Mouse (Mus musculus) liver, embryonic 12.5 days (tissue): ENCODE measurements around the gene Tubgcp4. TPM values are rescaled to one million over a fixed set of nuclear protein-coding genes. Genes with fewer than 3 reads are reported as not detected.
"Not testable (repeated sequence)": the region's sequence is repeated elsewhere in the genome, so short reads cannot be mapped to it uniquely, and the experiment has no call there.

Experiments
- ATAC-seq: fragments of 200-750 bp; cut with Nextera tagmentation; 2 replicates; pipeline ENCODE4 v1.8.0; 2017; ENCODE audit warnings: moderate number of reproducible peaks, mild to moderate bottlenecking, moderate library complexity
- H3K27ac ChIP-seq: fragments of 300-500 bp; sonication (generic); 2 replicates; pipeline ENCODE4 v1.5.1; 2016; ENCODE audit warnings: mild to moderate bottlenecking
- H3K27me3 ChIP-seq: fragments of 300-500 bp; sonication (generic); replicated peaks from 2 replicates; pipeline ENCODE4 v1.6.1; 2016; ENCODE audit warnings: mild to moderate bottlenecking, moderate library complexity
- H3K36me3 ChIP-seq: fragments of 300-500 bp; sonication (generic); 2 replicates; pipeline ENCODE4 v1.6.1; 2016; ENCODE audit warnings: mild to moderate bottlenecking, moderate library complexity
- H3K4me1 ChIP-seq: fragments of 300-500 bp; sonication (generic); 2 replicates; pipeline ENCODE4 v1.6.1; 2016
- H3K4me2 ChIP-seq: fragments of 300-500 bp; sonication (generic); 2 replicates; pipeline ENCODE4 v1.6.1; 2016; ENCODE audit warnings: mild to moderate bottlenecking, moderate library complexity
- H3K4me3 ChIP-seq: fragments of 300-500 bp; sonication (generic); 2 replicates; pipeline ENCODE4 v1.5.1; 2016; ENCODE audit warnings: mild to moderate bottlenecking, moderate library complexity
- H3K9ac ChIP-seq: fragments of 300-500 bp; sonication (generic); 2 replicates; pipeline ENCODE4 v1.6.1; 2016; ENCODE audit warnings: mild to moderate bottlenecking, moderate library complexity
- H3K9me3 ChIP-seq: fragments of 300-500 bp; sonication (generic); replicated peaks from 2 replicates; pipeline ENCODE4 v1.6.1; 2016; ENCODE audit warnings: mild to moderate bottlenecking, moderate library complexity
- WGBS: fragments of 180-500 bp; shearing (Covaris S2); methylation state at CpG from one replicate; pipeline ENCODE4 v1.1.7; 2016; ENCODE audit not compliant: insufficient replicate concordance; 5-methylcytosine and 5-hydroxymethylcytosine counted together
- polyA plus RNA-seq: library from polyadenylated mRNA; unstranded; fragments of >200 nt; fragmentation: Nextera tagmentation; extraction: Ambion mirVana; gene quantifications from 2 replicates; pipeline ENCODE4 v1.2.1, GENCODE M21; 2016

Tubgcp4 gene
- 37.2 and 37.8 TPM in 2 replicates for polyA plus RNA-seq

GRCm38 (mm10) chr2:121170481-121170971 is at the start of gene Tubgcp4:
Tubgcp4 (plus strand) TSS chr2:121170654.
- H3K9ac ChIP-seq, result peak within 1 kb of the TSS; percentile 87
- H3K27ac ChIP-seq, result peak within 1 kb of the TSS; percentile 92
- H3K4me3 ChIP-seq, result peak within 1 kb of the TSS; percentile 87
- peak; percentile 42 for ATAC-seq
- peaks cover 43% of the 10 kb centered on the region for H3K36me3 ChIP-seq
- no peaks in the 10 kb centered on the region for H3K9me3 ChIP-seq
- H3K4me2 ChIP-seq, result peak within 1 kb of the TSS; percentile 77
- peaks cover 38% of the 10 kb centered on the region for H3K4me1 ChIP-seq
- no peaks in the 10 kb centered on the region for H3K27me3 ChIP-seq
- WGBS, result 0% methylated on average over 38 of the region's 38 CpGs

- not testable (repeated sequence) for H3K4me1 ChIP-seq, H3K4me3 ChIP-seq, H3K4me2 ChIP-seq, H3K27ac ChIP-seq, ATAC-seq, H3K9ac ChIP-seq, H3K9me3 ChIP-seq, H3K27me3 ChIP-seq, H3K36me3 ChIP-seq
- 76% methylated on average over 5 of the region's 5 CpGs for WGBS
These were observed 44.2 kb upstream of the Tubgcp4 start for GRCm38 (mm10) chr2:121126302-121126701.

- H3K4me1 ChIP-seq, result no peaks in the 10 kb centered on the region
- WGBS, result 58% methylated on average over 1 of the region's 1 CpGs
- no peak for ATAC-seq
These were observed 42.9 kb upstream of the Tubgcp4 start for GRCm38 (mm10) chr2:121127536-121127935.

GRCm38 (mm10) chr2:121128865-121129620 is 41.4 kb upstream of the Tubgcp4 start:
- no peaks in the 10 kb centered on the region for H3K27me3 ChIP-seq
- no peak overlapping the region for H3K4me2 ChIP-seq
- H3K9me3 ChIP-seq, result no peaks in the 10 kb centered on the region
- WGBS, result 56% methylated on average over 9 of the region's 9 CpGs
- no peak overlapping the region for H3K4me3 ChIP-seq
- ATAC-seq, result no peak
- no peak overlapping the region for H3K9ac ChIP-seq
- H3K4me1 ChIP-seq, result no peaks in the 10 kb centered on the region
- H3K27ac ChIP-seq, result no peak overlapping the region
- H3K36me3 ChIP-seq, result no peaks in the 10 kb centered on the region

More at GRCm38 (mm10) chr2:121127536-121127935, 42.9 kb upstream of the Tubgcp4 start:
- Histone ChIP-seq H3K9ac (no peak overlapping the region), H3K9me3 (no peaks in the 10 kb centered on the region), H3K4me3 (no peak overlapping the region), H3K4me2 (no peak overlapping the region), H3K36me3 (no peaks in the 10 kb centered on the region), H3K27ac (no peak overlapping the region), H3K27me3 (no peaks in the 10 kb centered on the region)

GRCm38 (mm10) chr2:121132822-121133221 is 37.6 kb upstream of the Tubgcp4 start:
- WGBS, result 62% methylated on average over 1 of the region's 1 CpGs
- no peak overlapping the region for H3K4me3 ChIP-seq

GRCm38 (mm10) chr2:121137371-121137770 is 33.1 kb upstream of the Tubgcp4 start:
- no peak for ATAC-seq
- Histone ChIP-seq H3K9me3 (no peaks in the 10 kb centered on the region), H3K4me1 (peaks cover 36% of the 10 kb centered on the region), H3K27ac (no peak overlapping the region), H3K4me3 (no peak overlapping the region), H3K9ac (no peak overlapping the region), H3K36me3 (peaks cover 23% of the 10 kb centered on the region), H3K27me3 (no peaks in the 10 kb centered on the region), H3K4me2 (no peak overlapping the region)
- WGBS, result 89% methylated on average over 4 of the region's 4 CpGs

More at GRCm38 (mm10) chr2:121132822-121133221, 37.6 kb upstream of the Tubgcp4 start:
- no peaks in the 10 kb centered on the region for H3K27me3 ChIP-seq
- H3K4me1 ChIP-seq, result no peaks in the 10 kb centered on the region
- no peak overlapping the region for H3K27ac ChIP-seq
- no peak overlapping the region for H3K9ac ChIP-seq
- H3K4me2 ChIP-seq, result no peak overlapping the region
- ATAC-seq, result no peak
- no peaks in the 10 kb centered on the region for H3K9me3 ChIP-seq
- H3K36me3 ChIP-seq, result peaks cover 5% of the 10 kb centered on the region; the same call in 1 of the 2 replicates

- H3K4me2 ChIP-seq, result peak overlapping the region; percentile 95
- 45% methylated on average over 29 of the region's 29 CpGs for WGBS
- no peak for ATAC-seq
These were observed 31.0 kb upstream of the Tubgcp4 start for GRCm38 (mm10) chr2:121139266-121140017.

GRCm38 (mm10) chr2:121140018-121140882 is 30.2 kb upstream of the Tubgcp4 start, which contains the start of the genes Adal and Lcmt2:
Adal (plus strand) TSS chr2:121140428.
Lcmt2 (minus strand) TSS chr2:121140653.
- Histone ChIP-seq H3K9me3 (no peaks in the 10 kb centered on the region), H3K4me3 (peak within 1 kb of the TSS; percentile 81), H3K4me2 (peak within 1 kb of the TSS; percentile 95), H3K36me3 (peaks cover 42% of the 10 kb centered on the region), H3K27ac (peak within 1 kb of the TSS; percentile 91), H3K27me3 (no peaks in the 10 kb centered on the region), H3K9ac (peak within 1 kb of the TSS; percentile 86), H3K4me1 (peaks cover 36% of the 10 kb centered on the region)
- under 1% methylated on average over 87 of the region's 87 CpGs for WGBS
- peak; percentile 96 for ATAC-seq

More at GRCm38 (mm10) chr2:121139266-121140017, 31.0 kb upstream of the Tubgcp4 start:
- Histone ChIP-seq H3K27me3 (no peaks in the 10 kb centered on the region), H3K27ac (peak overlapping the region; percentile 91), H3K4me3 (peak overlapping the region; percentile 81), H3K36me3 (peaks cover 36% of the 10 kb centered on the region), H3K4me1 (peaks cover 36% of the 10 kb centered on the region), H3K9me3 (no peaks in the 10 kb centered on the region), H3K9ac (peak overlapping the region; percentile 86)

GRCm38 (mm10) chr2:121141216-121142035 is 29.0 kb upstream of the Tubgcp4 start:
- Histone ChIP-seq H3K4me3 (peak overlapping the region; percentile 81), H3K27ac (peak overlapping the region; percentile 91; the same call in 1 of the 2 replicates)

GRCm38 (mm10) chr2:121142415-121142814 is 28.0 kb upstream of the Tubgcp4 start:
- no peaks in the 10 kb centered on the region for H3K27me3 ChIP-seq
- no peak for ATAC-seq
- 44% methylated on average over 2 of the region's 2 CpGs for WGBS
- H3K27ac ChIP-seq, result no peak overlapping the region
- H3K4me3 ChIP-seq, result no peak overlapping the region
- no peaks in the 10 kb centered on the region for H3K9me3 ChIP-seq
- H3K9ac ChIP-seq, result no peak overlapping the region
- no peak overlapping the region for H3K4me2 ChIP-seq
- H3K36me3 ChIP-seq, result peaks cover 56% of the 10 kb centered on the region
- peaks cover 36% of the 10 kb centered on the region for H3K4me1 ChIP-seq

More at GRCm38 (mm10) chr2:121141216-121142035, 29.0 kb upstream of the Tubgcp4 start:
- Histone ChIP-seq H3K27me3 (no peaks in the 10 kb centered on the region), H3K9me3 (no peaks in the 10 kb centered on the region), H3K9ac (peak overlapping the region; percentile 86), H3K36me3 (peaks cover 50% of the 10 kb centered on the region), H3K4me1 (peaks cover 36% of the 10 kb centered on the region), H3K4me2 (peak overlapping the region; percentile 95)
- 67% methylated on average over 16 of the region's 16 CpGs for WGBS
- no peak for ATAC-seq
